8 mouse cellular contexts compared by ENCODE assay signal in the genomic region with DNA sequence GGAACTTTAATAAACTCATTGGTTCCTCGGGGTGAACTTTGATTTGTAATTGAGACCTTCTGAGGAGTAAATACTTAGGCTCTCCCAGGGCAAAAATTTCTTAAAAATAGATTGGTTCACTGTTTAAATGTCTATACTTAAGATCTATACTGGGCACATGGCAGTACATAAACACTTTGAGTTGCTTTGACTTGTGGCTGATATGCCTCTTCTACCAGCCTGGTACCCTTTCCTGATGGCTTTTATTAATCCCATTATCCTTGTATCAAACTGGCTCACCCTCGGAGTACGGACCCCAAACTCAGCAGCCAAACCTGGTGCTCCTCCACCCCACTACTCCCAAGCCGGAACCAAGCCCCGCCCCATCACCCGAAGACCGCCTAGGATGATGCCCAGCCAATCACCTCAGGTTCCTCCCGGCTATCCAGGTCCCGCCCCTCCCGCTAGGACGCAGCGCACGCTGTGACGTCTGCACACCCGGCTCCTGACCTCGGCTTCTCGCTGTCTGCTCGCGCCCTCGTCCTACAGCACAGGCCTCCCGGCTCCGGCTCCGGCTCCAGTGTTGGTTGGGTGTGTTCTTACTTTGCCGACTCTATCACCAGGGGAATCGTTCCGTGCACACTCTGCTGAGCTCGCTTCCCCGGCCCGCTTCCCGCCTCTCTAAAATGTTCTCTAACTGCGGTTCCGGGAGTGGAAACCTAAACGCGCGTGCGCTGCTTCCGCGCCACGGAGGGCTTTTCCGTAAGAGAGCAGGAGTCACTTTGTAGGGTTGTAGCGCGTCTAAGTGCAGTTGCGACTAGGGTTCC. TPM values are rescaled to one million over a fixed set of nuclear protein-coding genes. Genes with fewer than 3 reads are reported as not detected.
A peak's percentile ranks its signal among the peaks of the same experiment; 100 is the strongest.
DNase-seq lines count a peak whose midpoint lies in the region; ATAC-seq lines count a peak whose summit lies in the region.

Gene Tmem14c, plus strand, starts transcription at position 464 of the 806 bp plus-strand sequence.

- peaks cover 11% of the 10 kb centered on the region for H3K4me1 ChIP-seq in lung, embryonic 16.5 days (replicated peaks; ENCODE audit: control insufficient read depth, insufficient read depth, low read length)

- ATAC-seq in hematopoietic stem cell, adult 5-6 weeks (replicated peaks in 1 of 2; ENCODE audit: insufficient read depth in 1 of 2, low FRiP score in 2 of 2, low TSS enrichment in 1 of 2, low read depth in 1 of 2, poor library complexity in 2 of 2, severe bottlenecking in 2 of 2): peak; percentile 99
- peak; percentile 100 for ATAC-seq in lung, embryonic 16.5 days (ENCODE audit: low read depth)

- H3K27ac ChIP-seq in lung, embryonic 16.5 days (ENCODE audit: low read length): peak within 1 kb of the TSS; percentile 88

- H3K36me3 ChIP-seq in lung, embryonic 16.5 days (ENCODE audit: control insufficient read depth, insufficient read depth, low read length): peaks cover 21% of the 10 kb centered on the region

- no peaks in the 10 kb centered on the region for H3K9me3 ChIP-seq in lung, embryonic 16.5 days (ENCODE audit: control insufficient read depth, low read length)

- H3K9ac ChIP-seq in lung, embryonic 16.5 days (ENCODE audit: low read length): peak within 1 kb of the TSS; percentile 79

- H3K4me3 ChIP-seq in lung, embryonic 16.5 days (ENCODE audit: low read length): peak within 1 kb of the TSS; percentile 75

- peak within 1 kb of the TSS; percentile 75 for H3K4me2 ChIP-seq in lung, embryonic 16.5 days (ENCODE audit: low read depth, low read length)

- no peaks in the 10 kb centered on the region for H3K27me3 ChIP-seq in lung, embryonic 16.5 days (ENCODE audit: control insufficient read depth, insufficient read depth, low read depth, low read length)

- peak; percentile 84 for DNase-seq in MEL-GATA-1-ER (ENCODE audit: extremely low read depth, low read depth)
- peak; percentile 91 for DNase-seq in cerebellum, adult 8-10 months
- DNase-seq in forelimb bud, embryonic 11.5 days (ENCODE audit: low read depth, low spot score): peak; percentile 92
- DNase-seq in layer of hippocampus, adult 9-10 months (ENCODE audit: low spot score): peak; percentile 72
- DNase-seq in ovary, postnatal 10 days (ENCODE audit: low spot score): peak; percentile 77
- peak; percentile 92 to 94 for DNase-seq in thymus, postnatal 10 days (ENCODE audit: low spot score in 2 of 2)

- under 1% methylated on average over 43 of the region's 43 CpGs for WGBS in lung, embryonic 16.5 days

RNA-seq across cellular contexts. Expression of gene Tmem14c, which starts in this region (rescaled TPM):
- total RNA-seq in hematopoietic stem cell, adult 5-6 weeks (2017): 74.5 and 94.6 TPM in 2 replicates
- 204 and 223 TPM in 2 replicates for polyA plus RNA-seq in lung, embryonic 16.5 days (2015; fragmentation: Nextera tagmentation; extraction: Ambion mirVana)

Comparison
In these comparisons a context has a peak if more than half of its experiments do, and no peak if none do; other contexts are left out.
1. Peak in every context shown above with its lines: DNase-seq, ATAC-seq, H3K4me3 ChIP-seq and H3K27ac ChIP-seq.